Mouse (Mus musculus) kidney, postnatal 14 days (tissue): ENCODE data around the gene Psma7.
A peak's percentile ranks its signal among the peaks of the same experiment; 100 is the strongest.

Experiments
- DNase-seq: peaks from one replicate; pipeline ENCODE4 v3.0.0; 2022; ENCODE audit warnings: mixed read lengths

The Psma7 gene

DNA sequence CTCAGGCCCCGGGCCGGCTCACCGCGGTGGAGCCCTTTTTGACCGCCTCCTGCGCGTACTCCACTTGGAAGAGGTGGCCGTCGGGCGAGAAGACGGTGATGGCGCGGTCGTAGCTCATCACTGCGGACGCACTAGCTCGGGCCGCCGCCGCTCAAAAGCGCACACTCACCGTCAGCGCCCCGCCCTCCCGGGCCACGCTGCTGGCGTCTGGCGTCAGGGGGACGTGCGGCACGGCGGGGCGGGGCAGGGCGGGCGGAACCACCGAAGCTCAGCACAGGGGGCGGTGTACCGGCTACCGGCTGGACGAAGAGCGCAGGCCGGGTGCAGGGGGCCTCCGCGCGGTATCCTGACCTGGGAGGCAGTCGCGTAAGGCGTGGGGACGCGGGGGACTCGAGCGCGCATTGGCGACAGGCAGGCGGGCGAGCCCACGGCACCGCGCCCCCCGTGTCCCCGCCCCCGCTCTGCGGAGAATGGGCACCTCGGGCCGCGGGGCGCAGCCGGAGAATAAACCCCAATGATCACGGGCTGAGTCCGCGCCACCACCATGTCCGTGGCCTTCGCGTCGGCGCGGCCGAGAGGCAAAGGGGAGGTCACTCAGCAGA, at the start of gene Psma7, which contains the start of gene Ss18l1:
Gene Psma7, minus strand, starts transcription at position 178 of the 602 bp plus-strand sequence.
Gene Ss18l1, plus strand, starts transcription at position 254 of the 602 bp plus-strand sequence.
- DNase-seq, result peak; percentile 93

DNA sequence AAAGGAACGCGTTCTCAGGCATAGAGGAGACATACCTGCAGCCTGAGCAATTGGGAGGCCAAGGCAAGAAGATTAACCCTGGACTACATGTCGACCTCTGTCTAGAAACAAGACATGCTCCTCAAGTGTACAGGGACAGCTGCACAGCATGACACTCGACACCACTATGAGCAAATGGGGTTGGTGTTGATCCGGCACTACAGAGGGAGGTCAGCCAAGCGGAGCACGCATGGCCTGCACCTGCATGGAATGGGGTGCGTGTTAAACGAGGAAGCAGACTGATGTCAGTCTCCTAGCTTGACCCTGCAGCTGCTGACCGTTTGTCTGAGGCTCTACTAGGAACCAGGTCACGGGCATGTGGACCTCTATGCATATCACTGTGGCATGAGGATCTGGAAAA, 48.1 kb upstream of the Psma7 start:
- DNase-seq, result no peak

DNA sequence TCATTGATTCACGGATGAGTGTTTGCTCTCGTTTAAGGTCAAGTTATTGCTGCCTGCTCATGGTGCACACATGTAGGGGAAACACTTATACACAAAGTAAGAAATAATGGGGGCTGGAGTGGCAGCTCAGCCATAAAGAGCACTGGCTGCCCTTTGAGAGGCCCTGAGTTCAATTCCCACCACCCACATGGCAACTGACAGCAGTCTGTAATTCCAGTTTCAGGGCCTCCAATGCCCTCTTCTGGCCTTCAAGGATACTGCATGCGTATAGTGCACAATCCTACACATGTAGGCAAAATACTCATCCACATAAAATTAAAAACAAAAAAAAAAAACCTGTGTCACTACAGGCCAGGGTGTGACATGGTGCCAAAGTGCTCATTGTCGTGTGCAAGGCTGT, 45.2 kb upstream of the Psma7 start:
- no peak for DNase-seq

DNA sequence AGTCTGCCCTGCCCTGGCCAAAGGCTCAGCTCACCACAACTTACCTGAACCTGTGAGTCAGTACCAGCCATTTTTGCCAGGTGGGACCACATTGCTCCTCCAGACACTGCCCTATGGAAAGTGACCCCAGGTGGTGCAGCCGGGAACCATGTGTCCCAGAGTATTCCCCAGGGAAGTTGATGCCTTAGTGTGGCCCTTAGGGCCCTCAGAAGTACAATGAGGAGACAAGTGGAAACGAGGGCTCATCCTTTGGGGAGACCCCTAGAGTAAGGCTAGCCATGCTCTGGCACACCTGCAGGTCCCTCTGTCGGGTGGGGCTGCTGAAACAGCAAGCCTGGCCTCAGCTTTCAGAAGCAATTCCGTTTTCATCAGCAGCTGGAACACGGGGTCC, 44.4 kb upstream of the Psma7 start:
- no peak for DNase-seq

DNA sequence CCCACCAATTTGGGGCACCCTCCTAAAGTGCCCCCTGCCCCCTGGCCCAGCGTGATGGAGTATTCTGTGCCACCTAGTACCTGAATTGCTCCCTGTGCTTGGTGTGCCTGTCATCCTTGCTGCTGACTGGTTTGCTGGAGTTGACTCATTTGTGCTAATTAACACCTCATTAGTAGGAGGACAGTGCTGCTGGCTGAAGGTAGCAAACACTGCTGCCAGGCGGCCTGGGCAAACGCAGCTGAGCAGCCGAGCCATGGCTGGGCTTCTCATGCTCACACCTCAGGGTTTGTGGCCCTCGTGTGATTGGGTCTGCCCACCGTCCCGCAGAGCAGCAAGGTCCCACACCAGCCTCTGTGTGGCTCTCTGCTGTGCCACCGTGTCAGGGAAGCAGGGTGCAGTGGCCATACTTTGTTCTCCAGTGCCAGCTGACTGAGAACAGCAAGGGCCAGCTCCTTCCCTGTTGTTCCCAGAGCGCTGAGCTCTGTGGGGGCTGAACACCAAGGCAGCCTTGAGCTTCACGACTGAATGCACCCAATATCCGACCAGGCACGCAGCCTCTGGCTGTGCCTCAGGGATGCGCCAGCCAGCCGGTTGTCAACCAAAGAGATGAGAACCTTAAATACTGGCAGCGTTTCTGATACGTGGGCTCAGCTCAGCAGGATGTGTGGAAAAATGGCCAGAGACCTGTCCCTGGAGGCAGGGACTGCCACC, 43.8 kb upstream of the Psma7 start:
- no peak for DNase-seq

DNA sequence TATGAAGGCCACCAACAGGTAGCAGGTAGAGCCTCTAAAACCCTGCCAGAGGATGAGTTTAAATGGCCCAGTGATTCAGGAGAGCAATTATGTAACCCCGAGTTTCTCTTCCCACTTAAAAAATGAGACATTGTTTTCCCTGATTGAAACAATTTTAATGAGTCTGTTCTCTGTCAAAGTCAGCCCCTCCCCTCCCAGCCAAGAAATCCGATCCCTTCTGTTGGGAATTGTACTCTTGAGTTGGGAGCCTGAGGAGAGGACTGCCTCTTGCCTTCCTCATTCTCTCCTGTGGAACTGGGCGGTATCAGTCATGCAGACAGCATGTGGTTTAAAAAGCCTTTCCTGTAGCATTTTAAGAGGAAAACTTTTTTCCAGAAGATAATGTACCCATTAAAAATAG, 42.3 kb upstream of the Psma7 start:
- no peak for DNase-seq

DNA sequence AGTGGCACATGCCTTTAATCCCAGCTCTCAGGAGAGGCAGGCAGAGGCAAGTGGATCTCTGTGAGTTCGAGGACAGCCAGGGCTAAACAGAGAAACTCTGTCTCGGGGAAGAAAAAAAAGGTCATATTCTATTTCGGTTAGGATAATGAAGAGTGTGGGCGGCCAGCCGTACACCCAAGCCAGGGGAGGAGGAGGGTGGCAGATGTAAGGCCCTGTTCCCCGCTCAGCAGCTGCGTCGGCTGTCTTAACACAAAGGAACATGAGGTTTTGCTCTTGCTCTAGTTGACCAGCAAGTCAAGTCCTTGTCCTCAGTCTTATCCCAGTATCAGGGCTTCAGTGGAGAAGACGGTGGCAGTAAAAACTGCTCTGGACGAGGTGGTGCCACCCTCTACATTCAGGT, 40.8 kb upstream of the Psma7 start:
- no peak for DNase-seq

DNA sequence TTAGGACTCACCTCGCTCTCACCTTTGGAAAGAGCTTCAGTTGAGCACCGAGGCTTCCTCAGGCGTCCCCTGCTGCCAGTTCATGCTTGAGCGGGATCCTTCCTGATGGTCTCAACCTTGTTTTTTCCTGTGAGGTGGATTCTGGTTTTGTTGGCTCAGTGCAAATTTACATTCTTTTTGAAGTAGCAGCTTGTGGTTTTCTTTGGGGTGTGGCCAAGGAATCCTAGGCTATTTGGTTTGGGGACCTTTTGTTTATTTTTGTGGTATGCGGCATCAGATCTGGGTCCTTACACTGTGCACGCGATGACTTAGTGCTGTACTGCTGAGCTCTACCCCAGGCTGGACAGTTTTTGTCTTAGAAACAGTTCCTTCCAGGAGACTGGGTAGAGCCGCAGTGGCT, 38.4 kb upstream of the Psma7 start:
- DNase-seq, result no peak

DNA sequence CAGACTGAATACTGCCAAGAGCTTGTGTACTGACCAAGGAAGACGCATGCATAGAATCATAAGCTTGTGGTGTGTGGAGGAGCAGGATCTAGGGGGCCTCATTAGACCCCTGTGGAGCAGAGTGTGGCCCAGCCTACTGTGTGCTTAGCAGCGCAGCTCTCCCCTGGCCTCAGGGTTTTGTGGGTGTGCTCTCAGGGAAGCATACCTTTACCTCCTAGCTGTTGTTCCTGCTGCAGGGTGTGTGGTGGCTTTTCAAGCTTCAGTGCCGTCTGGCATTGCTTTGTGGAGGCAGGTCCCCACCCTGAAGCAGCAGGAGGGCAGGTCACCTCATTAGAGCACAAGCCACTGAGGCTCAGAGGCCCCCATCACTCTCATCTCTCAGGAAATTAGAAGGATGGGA, 35.4 kb upstream of the Psma7 start:
- no peak for DNase-seq

DNA sequence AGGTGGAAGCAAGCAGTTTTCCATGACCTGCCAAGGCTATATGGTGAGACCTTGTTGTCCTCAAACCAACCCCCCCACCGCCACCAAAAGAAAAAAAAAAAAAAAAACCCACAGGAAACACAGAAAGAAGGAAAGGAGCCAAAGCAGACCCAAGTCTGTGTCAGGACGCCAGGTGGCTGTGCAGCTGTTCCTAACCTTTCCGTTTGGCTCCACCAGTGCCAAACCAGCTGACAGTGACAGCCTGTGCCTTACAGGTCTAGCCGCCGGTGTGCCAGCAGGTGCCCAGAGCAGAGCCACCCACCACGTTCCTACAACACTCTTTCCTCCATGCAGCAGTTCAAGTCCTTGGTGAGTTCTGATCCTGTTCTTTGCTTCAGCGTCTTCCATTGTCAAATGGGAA, 30.7 kb upstream of the Psma7 start:
- DNase-seq, result no peak

DNA sequence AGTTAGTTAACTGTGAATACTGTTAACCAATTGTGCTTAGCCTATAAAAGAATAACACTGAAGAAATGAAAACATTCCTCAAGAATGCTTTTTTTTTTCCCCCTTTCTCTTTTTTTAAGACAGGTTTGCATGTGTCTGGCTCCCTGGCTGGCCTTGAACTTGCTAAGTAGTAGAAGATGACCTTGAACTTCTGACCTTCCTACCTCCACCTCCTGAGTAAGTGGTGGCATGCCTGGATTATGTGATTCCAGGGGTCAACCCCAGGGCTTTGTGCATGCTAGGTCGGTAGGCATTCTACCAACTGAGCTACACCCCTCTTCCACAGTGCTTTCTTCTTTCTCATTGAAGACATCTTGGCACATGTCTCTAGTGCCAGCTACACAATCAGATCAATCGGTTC, 29.4 kb upstream of the Psma7 start:
- DNase-seq, result no peak

DNA sequence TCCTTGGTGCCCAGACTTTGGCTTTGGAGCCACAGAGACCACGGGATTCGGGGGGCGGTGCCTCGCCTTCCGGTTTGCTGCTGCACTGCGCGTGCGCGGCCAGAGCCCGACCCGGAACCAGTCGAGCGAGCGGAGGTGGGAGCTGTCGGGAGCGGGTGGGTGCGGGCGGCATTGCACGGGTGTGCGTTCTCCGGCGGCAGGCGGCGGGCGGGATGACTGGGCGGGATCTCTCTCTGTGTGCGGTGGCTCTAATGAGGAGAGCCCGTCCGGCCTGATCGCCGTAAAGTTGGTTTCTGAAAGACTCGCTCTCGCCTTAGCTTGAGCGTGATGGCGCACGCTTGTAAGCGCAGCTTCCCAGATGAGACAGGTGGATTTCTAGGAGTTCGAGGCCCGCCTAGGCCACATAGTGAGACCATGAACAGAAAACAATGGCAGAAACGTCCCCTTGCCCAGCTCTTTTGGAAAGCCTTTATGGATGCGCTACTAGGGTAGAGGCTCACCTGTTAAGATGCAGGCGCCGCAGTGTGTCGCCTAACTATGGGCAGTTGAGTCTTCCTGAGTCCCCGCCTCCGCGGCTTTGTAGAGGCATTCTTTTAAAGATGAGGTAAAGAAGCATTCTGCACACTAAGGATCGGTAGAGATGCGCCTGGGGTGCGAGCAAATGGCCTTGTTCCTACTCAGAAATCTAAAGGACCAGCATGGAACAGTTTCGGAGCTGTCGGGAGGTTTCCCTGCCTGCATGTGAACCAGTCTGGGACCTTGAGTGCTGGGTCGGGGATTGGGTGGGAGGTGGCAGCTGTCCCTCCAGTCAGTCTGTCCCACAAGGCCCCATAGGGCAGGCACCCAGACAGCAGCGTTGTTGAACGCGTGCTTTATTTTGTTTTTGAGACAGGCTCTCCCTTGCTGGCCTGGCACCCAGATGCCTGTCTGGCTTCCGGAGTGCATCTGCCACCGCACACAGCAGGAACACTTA, 28.5 kb upstream of the Psma7 start, which contains the start of gene Mtg2:
Gene Mtg2, plus strand, starts transcription at position 108 of the 973 bp plus-strand sequence.
- peak; percentile 96 for DNase-seq

DNA sequence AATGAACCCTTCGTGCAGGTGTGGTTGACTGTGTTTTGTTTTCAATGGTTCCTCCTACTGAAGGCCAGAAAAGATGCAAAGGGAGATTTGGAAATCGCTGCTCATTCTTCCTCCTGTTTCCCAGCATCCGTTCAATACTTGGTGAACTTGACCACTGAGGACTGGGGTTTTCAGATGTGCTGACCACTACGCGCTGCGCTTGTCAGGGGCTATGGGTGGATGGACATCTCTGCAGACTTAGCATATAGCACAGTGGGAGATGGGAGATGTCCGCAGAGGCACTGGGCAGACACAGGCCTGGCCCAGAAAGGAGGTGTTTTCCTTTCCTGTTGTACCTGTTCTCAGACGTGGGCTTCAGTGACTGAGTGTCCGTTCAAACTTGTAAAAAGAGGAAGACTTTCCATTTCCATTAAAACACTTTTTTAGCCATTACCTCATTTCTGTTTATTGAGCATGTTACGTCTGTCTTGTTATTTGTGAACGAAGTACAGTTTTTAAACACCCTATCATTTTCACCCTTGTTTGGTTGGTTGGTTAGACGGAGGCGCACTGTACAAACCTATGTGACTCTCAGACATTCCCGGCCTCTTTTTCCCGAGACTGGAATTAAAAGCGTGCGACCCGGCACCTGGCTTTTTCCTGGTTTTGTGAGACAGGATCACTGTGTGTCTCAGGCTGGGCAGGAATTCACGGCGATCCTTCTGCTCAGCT, 27.7 kb upstream of the Psma7 start:
- no peak for DNase-seq

DNA sequence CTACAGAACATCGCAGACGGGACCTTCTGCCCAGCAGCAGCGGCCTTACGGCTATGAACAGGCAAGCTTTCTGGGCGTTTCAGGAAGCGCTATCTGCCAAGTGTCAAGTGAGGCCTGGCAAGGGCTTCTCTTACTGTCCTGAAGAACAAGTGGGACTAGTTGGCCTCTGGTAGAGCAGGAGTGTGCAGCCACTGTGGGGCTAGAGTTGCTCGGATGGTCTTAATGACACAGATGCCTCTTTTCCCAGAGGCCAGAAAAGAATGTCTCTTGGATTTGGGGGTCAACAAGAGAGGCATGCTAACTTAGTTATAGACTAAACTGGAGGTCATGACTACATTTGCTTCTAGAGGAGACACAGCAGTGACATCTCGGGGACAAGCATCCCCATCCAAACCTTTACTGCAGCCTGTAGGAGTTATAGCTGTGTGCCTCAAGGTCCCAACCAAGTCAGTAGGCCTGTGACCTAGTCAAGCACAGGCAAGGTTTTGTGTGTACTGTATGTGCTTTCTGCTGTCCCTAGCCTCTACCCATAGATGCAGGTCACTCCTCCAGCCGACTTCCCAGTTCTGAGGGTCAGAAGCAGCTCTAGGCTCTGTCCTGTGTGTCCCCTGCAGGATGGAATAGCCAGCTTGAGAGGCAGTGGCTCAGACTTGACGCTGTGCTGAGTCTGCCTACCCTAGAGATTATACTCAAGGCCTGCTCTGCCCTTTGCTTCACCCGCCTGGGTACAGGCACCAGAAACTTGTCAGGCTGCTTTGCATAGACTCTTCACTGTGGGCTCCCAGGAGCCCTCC, 21.3 kb upstream of the Psma7 start:
- no peak for DNase-seq

DNA sequence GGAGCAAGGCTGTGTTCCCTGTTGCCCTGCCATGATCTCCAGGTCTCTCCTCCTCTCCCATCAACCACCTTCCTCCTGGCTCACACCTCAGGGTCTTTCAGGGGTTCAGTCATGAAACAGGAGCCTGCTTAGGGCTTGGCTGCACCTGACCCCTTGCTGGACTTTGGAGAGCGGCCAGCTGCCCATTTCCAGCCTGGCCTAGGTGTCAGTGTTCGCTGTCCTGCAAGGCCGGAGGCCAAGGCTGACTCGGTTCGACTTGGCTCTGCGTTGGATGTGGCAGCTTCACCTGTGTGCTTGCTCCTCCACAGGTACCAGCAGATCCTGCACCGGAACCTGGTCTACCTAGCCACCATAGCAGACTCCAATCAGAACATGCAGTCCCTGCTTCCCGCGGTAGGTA, 10.8 kb upstream of the Psma7 start:
- peak; percentile 37 for DNase-seq

DNA sequence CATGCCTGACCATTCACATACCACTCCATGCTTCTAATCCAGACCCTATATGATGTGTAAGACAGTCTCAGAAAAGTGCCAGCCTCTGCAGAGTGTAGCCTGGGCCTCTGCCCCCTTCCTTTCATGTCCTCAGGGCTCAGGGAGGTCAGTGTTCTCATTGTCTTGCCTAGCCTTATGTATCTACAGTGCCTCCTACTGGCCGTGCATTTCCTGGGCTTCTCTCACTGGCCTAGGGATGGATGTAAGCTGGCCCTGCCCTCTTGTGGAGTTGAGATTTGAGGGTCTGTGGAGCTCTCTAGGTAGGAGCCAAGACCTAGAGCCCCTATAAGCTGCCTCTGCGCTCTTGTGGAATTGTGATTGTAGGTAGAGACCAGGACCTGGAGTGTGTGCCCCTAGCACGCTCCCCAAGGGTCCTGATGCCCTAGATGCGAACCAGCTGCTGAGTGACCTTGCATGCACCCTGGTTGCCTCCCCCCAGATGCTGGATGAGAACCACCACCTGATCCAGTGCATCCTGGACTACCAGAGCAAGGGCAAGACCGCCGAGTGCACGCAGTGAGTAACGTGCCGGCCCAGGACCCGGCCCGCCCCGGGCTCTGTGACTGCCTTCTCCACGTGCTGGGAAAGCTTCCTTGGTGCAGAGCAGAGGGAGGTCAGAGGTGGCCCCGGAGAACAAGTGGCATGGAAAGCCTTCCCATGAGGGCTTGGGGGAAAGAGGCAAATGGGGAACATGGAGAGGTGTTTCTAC, 9.9 kb upstream of the Psma7 start:
- no peak for DNase-seq

DNA sequence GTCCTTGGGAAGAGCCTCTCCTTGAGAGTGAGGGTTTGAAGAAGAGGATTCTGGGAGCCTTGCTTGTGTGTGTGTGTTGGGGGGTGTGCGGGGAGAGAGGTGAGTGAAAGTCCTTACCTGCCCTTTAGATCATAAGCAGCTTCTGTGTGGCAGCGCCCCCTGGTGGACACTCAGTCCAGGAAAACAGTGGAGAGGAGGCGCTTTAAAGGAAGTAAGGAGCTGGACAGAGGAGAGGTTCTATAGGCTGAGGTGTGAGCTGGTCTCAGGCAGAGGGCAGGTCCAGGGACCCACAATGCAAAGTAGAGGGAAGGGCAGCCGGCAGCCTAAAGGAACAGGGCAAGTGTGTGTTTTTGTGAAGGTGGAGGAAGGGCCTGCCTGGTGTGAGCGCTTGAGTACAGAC, 8.8 kb upstream of the Psma7 start:
- peak; percentile 84 for DNase-seq

DNA sequence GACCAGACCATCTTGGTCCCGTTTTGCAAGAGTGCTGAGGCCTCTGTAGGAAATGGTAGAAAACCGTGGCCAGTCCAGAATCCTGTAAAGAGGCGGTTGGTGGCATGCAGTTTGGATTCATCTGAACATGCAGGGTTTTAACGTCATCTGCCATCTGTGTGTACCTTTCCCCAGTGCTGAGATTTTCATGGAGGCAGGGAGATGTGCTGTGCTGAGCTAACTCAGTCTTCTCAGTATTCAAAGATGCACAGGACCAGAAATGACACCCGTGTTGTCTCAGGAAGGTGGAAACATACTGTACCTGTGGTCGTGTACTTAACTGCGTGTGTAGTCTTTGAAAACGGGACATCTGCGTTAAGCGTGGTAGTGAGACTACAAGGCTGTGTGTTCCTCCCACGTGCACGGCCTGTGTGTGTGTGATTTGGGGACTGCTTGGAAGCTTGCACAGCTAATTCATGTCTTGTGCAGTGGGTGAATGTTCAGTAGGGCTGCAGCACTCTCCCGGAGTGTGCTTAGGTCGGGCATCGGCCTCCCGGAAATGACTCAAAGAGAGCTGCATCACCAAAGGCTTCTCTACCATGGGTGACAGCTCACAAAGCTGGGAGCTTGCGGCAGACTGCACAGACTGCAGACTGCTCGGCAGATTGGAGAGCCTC, 5.9 kb upstream of the Psma7 start:
- DNase-seq, result no peak

DNA sequence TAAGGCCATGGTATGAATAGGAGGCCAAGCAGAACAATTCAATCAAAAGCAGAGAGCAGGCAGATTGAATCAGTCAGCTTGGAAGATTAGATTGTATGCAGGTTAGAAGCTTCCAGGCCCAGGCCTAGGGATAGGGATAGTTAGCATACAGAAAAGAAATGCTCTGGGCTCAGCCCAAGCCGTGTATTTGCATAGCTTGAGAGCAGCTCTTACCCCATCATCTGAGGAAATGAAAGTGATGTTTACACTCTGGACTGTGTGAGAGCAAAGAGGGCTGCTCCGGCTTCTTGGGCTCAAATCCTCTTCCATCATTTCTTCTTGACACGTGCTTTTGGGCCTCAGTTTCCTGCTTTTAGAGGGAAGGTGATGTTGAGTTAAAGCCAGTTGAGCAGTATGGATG, 5.3 kb upstream of the Psma7 start:
- no peak for DNase-seq

DNA sequence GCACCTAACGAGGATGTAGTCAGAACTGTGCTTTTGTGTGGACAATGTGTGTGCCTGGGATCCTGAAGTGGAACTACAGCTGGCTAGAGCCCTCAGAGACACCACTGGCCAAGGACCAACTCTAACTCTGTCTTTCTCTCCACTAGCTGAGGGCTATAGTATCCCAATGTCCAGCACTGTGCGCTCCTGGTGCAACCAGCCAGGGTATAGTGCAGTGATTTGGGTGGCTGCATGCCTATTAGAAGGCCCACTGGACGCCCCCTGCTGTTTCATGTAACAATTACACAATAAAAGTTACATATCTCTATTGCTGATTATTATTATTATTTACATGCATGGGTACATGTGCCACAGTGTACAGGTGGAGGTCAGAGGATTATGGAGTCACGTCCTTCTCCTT, 3.0 kb upstream of the Psma7 start:
- DNase-seq, result peak; percentile 60
